Mouse (Mus musculus) olfactory bulb, adult 2 months (tissue): ENCODE measurements at regions not wholly inside any gene's neighbourhood (a gene's known extent, or its start where the extent isn't known, plus 50 kb on each side); places are given as distances from the start of the nearest gene placed in this dataset.
"Not testable (repeated sequence)": the region's sequence is repeated elsewhere in the genome, so short reads cannot be mapped to it uniquely, and the experiment has no call there.

Source experiments
- H3K27ac ChIP-seq: fragments of 200-500 bp; 2 replicates; pipeline ENCODE4 v1.5.1; 2012; ENCODE audit warnings: low read depth, low read length; ENCODE audit not compliant: insufficient read depth
- H3K4me1 ChIP-seq: fragments of 200-500 bp; 2 replicates; pipeline ENCODE4 v1.6.1; 2012; ENCODE audit warnings: low read length; ENCODE audit not compliant: control insufficient read depth, insufficient read depth
- H3K4me3 ChIP-seq: fragments of 200-500 bp; 2 replicates; pipeline ENCODE4 v1.5.1; 2012; ENCODE audit warnings: mild to moderate bottlenecking, low read depth, low read length, moderate library complexity; ENCODE audit not compliant: insufficient read depth
- CTCF ChIP-seq: fragments of 200-500 bp; IDR thresholded peaks from 2 replicates; pipeline ENCODE4 v1.5.1; 2012; ENCODE audit warnings: low read depth, mild to moderate bottlenecking, low read length, moderate library complexity; ENCODE audit not compliant: insufficient read depth
- POLR2A ChIP-seq: fragments of 200-500 bp; IDR thresholded peaks from 2 replicates; pipeline ENCODE4 v1.6.1; 2012; ENCODE audit warnings: mild to moderate bottlenecking, low read depth, low read length, moderate library complexity; ENCODE audit not compliant: insufficient read depth
- WGBS: fragments of 180-500 bp; shearing (Covaris S2); methylation state at CpG from one replicate; pipeline ENCODE4 v1.1.7; 2018; 5-methylcytosine and 5-hydroxymethylcytosine counted together

- H3K4me3 ChIP-seq, result no peak overlapping the region
- no peaks in the 10 kb centered on the region for H3K4me1 ChIP-seq
- H3K27ac ChIP-seq, result no peak overlapping the region
- 15% methylated on average over 7 of the region's 7 CpGs for WGBS
- TF ChIP-seq POLR2A (no peak), CTCF (no peak)
These were observed 299.6 kb downstream of the Chl1 start for GRCm38 (mm10) chr6:103809986-103810341.

- Histone ChIP-seq H3K4me3 (no peak overlapping the region), H3K27ac (no peak overlapping the region), H3K4me1 (no peaks in the 10 kb centered on the region)
- no peak for TF ChIP-seq POLR2A
- no peak for TF ChIP-seq CTCF
- WGBS, result 12% methylated on average over 13 of the region's 13 CpGs
These were observed 300.1 kb downstream of the Chl1 start for GRCm38 (mm10) chr6:103810342-103811001.

- 84% methylated on average over 5 of the region's 5 CpGs for WGBS
- H3K4me3 ChIP-seq, H3K4me1 ChIP-seq, H3K27ac ChIP-seq: not testable (repeated sequence)
These were observed 306.0 kb downstream of the Chl1 start for GRCm38 (mm10) chr6:103816396-103816795.

- Histone ChIP-seq H3K4me1 (no peaks in the 10 kb centered on the region), H3K4me3 (no peak overlapping the region), H3K27ac (no peak overlapping the region)
- no peak for TF ChIP-seq POLR2A
- TF ChIP-seq CTCF, result no peak
- 80% methylated on average over 2 of the region's 2 CpGs for WGBS
These were observed 315.7 kb downstream of the Chl1 start for GRCm38 (mm10) chr6:103826042-103826441.

- WGBS, result 96% methylated on average over 3 of the region's 3 CpGs
- H3K27ac ChIP-seq, result no peak overlapping the region
- H3K4me3 ChIP-seq, result no peak overlapping the region
- TF ChIP-seq CTCF (no peak), POLR2A (no peak)
- H3K4me1 ChIP-seq, result no peaks in the 10 kb centered on the region
These were observed 317.2 kb downstream of the Chl1 start for GRCm38 (mm10) chr6:103827623-103828022.

- no peaks in the 10 kb centered on the region for H3K4me1 ChIP-seq
- no peak overlapping the region for H3K4me3 ChIP-seq
- no peak overlapping the region for H3K27ac ChIP-seq
- no peak for TF ChIP-seq POLR2A
- TF ChIP-seq CTCF, result no peak
- WGBS, result 93% methylated on average over 1 of the region's 1 CpGs
These were observed 318.5 kb downstream of the Chl1 start for GRCm38 (mm10) chr6:103828866-103829265.

- Histone ChIP-seq H3K4me1 (no peaks in the 10 kb centered on the region), H3K27ac (no peak overlapping the region), H3K4me3 (no peak overlapping the region)
- TF ChIP-seq CTCF (no peak), POLR2A (no peak)
- 78% methylated on average over 4 of the region's 4 CpGs for WGBS
These were observed 321.9 kb downstream of the Chl1 start for GRCm38 (mm10) chr6:103832301-103832700.

GRCm38 (mm10) chr6:103832808-103833207, 322.4 kb downstream of the Chl1 start:
- no peak overlapping the region for H3K4me3 ChIP-seq
- H3K27ac ChIP-seq, result no peak overlapping the region
- 77% methylated on average over 9 of the region's 9 CpGs for WGBS
- TF ChIP-seq CTCF (no peak), POLR2A (no peak)
- no peaks in the 10 kb centered on the region for H3K4me1 ChIP-seq

GRCm38 (mm10) chr6:103833501-103834132, 323.2 kb downstream of the Chl1 start:
- no peak overlapping the region for H3K27ac ChIP-seq
- H3K4me1 ChIP-seq, result no peaks in the 10 kb centered on the region
- 43% methylated on average over 16 of the region's 16 CpGs for WGBS
- H3K4me3 ChIP-seq, result no peak overlapping the region
- TF ChIP-seq CTCF, result peak; percentile 44; the same call in 1 of the 2 replicates
- no peak for TF ChIP-seq POLR2A
